Mouse (Mus musculus) E14TG2a.4 (cell line): ENCODE results near the gene Trim2.

Experiments
- CTCF ChIP-seq: conservative IDR thresholded peaks from 2 replicates; pipeline ENCODE4 v1.5.1; 2014; ENCODE audit warnings: low read length
- NANOG ChIP-seq: IDR thresholded peaks from 2 replicates; pipeline ENCODE4 v1.6.1; 2014; ENCODE audit warnings: borderline replicate concordance, low read length, mixed read lengths
- POU5F1 ChIP-seq: IDR thresholded peaks from 2 replicates; pipeline ENCODE4 v1.6.1; 2014; ENCODE audit warnings: low read length, borderline replicate concordance

- TF ChIP-seq CTCF (peak; percentile 48), POU5F1 (no peak), NANOG (no peak)
These were observed 81.7 kb downstream of the Trim2 start for GRCm38 (mm10) chr3:84224982-84225381.
